Mouse (Mus musculus) neural tube, embryonic 14.5 days (tissue): ENCODE results near the gene Hs3st3b1. TPM values are rescaled to one million over a fixed set of nuclear protein-coding genes. Genes with fewer than 3 reads are reported as not detected.

Source experiments
- ATAC-seq: fragments of 200-750 bp; cut with Nextera tagmentation; 2 replicates; pipeline ENCODE4 v1.8.0; 2017; ENCODE audit warnings: low read depth, mild to moderate bottlenecking, moderate TSS enrichment, moderate library complexity
- H3K27ac ChIP-seq: fragments of 300-500 bp; sonication (generic); 2 replicates; pipeline ENCODE4 v1.5.1; 2014; ENCODE audit warnings: low read depth, mild to moderate bottlenecking, control low read depth, low read length, moderate library complexity, mixed read lengths
- H3K27me3 ChIP-seq: fragments of 300-500 bp; sonication (generic); 2 replicates; pipeline ENCODE4 v1.6.1; 2014; ENCODE audit warnings: low read length; ENCODE audit not compliant: control insufficient read depth, insufficient read depth
- H3K36me3 ChIP-seq: fragments of 300-500 bp; sonication (generic); 2 replicates; pipeline ENCODE4 v1.6.1; 2014; ENCODE audit warnings: low read length, mixed read lengths; ENCODE audit not compliant: control insufficient read depth, insufficient read depth
- H3K4me1 ChIP-seq: fragments of 300-500 bp; sonication (generic); 2 replicates; pipeline ENCODE4 v1.6.1; 2014; ENCODE audit warnings: low read length; ENCODE audit not compliant: control insufficient read depth, insufficient read depth
- H3K4me2 ChIP-seq: fragments of 300-500 bp; sonication (generic); 2 replicates; pipeline ENCODE4 v1.6.1; 2014; ENCODE audit warnings: mild to moderate bottlenecking, low read depth, low read length, control low read depth
- H3K4me3 ChIP-seq: fragments of 300-500 bp; sonication (generic); 2 replicates; pipeline ENCODE4 v1.5.1; 2014; ENCODE audit warnings: low read depth, low read length, control low read depth, mixed read lengths
- H3K9ac ChIP-seq: fragments of 300-500 bp; sonication (generic); replicated peaks from 2 replicates; pipeline ENCODE4 v1.6.1; 2014; ENCODE audit warnings: low read depth, mild to moderate bottlenecking, control low read depth, low read length, mixed read lengths
- H3K9me3 ChIP-seq: fragments of 300-500 bp; sonication (generic); 2 replicates; pipeline ENCODE4 v1.6.1; 2016; ENCODE audit warnings: low read length; ENCODE audit not compliant: control insufficient read depth
- WGBS: fragments of 180-500 bp; shearing (Covaris S2); extraction: QIAGEN DNeasy Blood & Tissue Kit; methylation state at CpG from one replicate; pipeline ENCODE4 v1.1.7; 2014; 5-methylcytosine and 5-hydroxymethylcytosine counted together
- polyA plus RNA-seq: library from polyadenylated mRNA; unstranded; fragments of >200 nt; fragmentation: Nextera tagmentation; extraction: Ambion mirVana; gene quantifications from 2 replicates; pipeline ENCODE4 v1.2.1, GENCODE M21; 2014

Gene Hs3st3b1
- polyA plus RNA-seq, 1 experiment from 2014 or later = 9.1 TPM

DNA sequence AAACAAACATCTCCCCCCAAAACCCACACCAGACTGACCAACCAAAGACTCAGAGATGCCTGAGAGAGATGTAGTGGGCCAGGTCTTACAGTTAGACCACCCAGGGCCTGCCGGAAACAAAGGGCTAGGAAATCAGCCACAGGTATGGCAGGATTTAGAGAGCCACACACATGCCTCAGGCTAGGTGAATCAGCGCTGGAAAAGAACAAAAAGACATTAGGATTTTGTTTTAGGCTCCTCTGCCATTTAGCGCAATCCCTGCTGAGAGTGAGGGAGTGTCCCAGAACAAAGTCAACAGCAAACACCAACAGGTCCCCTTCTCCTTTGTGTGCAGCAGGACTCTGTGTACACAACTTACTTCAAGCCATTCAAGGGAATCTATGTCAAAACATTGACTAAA lies 14.6 kb upstream of the Hs3st3b1 start:
- no peak overlapping the region for H3K4me3 ChIP-seq
- no peaks in the 10 kb centered on the region for H3K36me3 ChIP-seq
- ATAC-seq = no peak
- H3K9ac ChIP-seq = no peak overlapping the region
- no peaks in the 10 kb centered on the region for H3K27me3 ChIP-seq
- no peak overlapping the region for H3K27ac ChIP-seq
- no peaks in the 10 kb centered on the region for H3K9me3 ChIP-seq
- H3K4me1 ChIP-seq = no peaks in the 10 kb centered on the region
- H3K4me2 ChIP-seq = no peak overlapping the region
- 44% methylated on average over 3 of the region's 3 CpGs for WGBS

DNA sequence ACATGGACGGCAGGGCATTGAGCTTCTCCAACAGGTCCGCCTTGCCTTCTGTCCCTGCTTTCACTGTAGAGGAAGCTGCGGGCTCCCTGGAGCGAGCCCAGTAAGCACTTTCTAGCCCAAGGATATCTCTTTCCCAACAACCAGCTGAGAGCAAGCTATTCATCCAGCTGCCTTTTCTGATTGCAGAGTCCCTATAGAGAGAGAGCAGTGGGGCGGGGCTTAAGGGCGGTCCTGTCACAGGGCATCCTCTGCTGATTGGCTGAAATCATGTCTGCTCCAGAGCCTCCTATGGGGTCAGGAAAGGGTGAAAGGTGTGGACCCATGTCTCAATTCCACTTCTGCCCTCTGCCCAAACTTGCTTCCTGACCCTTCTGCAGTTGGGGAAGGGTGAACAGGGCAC lies 4.8 kb upstream of the Hs3st3b1 start:
- Histone ChIP-seq H3K4me2 (no peak overlapping the region), H3K9ac (no peak overlapping the region), H3K4me1 (peaks cover 10% of the 10 kb centered on the region), H3K4me3 (no peak overlapping the region), H3K27ac (no peak overlapping the region), H3K9me3 (no peaks in the 10 kb centered on the region), H3K36me3 (no peaks in the 10 kb centered on the region), H3K27me3 (peaks cover 21% of the 10 kb centered on the region)
- 84% methylated on average over 6 of the region's 6 CpGs for WGBS
- no peak for ATAC-seq

DNA sequence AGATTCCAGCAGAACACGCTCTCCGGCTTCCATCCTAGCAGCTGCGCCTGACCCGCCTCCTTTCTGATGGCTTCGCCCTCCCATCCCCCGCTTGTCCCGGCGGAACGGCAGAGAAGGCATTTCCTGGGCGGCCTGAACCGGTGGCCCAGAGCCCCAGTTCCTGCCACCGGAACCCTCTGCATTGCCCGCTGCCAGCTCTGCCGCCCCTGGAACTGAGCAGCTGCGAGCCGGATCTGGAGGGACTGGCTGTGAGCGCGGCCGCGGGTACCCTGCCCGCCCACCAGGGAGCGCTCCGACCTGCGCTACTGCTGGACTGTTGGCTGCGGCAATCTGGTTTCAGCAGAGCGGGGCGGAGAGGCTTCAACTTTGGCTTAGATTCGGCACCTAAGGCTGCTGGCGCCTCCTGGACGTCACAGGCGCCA lies 3.1 kb upstream of the Hs3st3b1 start:
- Histone ChIP-seq H3K4me1 (peaks cover 10% of the 10 kb centered on the region), H3K4me2 (peak overlapping the region; percentile 41), H3K9me3 (no peaks in the 10 kb centered on the region), H3K36me3 (no peaks in the 10 kb centered on the region), H3K4me3 (peak overlapping the region; percentile 15), H3K27me3 (peaks cover 30% of the 10 kb centered on the region), H3K9ac (no peak overlapping the region), H3K27ac (no peak overlapping the region)
- peak; percentile 13; the same call in 1 of the 2 replicates for ATAC-seq
- WGBS = under 1% methylated on average over 31 of the region's 31 CpGs

- 6% methylated on average over 26 of the region's 26 CpGs for WGBS
- Histone ChIP-seq H3K4me3 (no peak overlapping the region), H3K27ac (no peak overlapping the region), H3K4me1 (peaks cover 10% of the 10 kb centered on the region), H3K4me2 (no peak overlapping the region), H3K36me3 (no peaks in the 10 kb centered on the region), H3K27me3 (peaks cover 30% of the 10 kb centered on the region), H3K9ac (no peak overlapping the region), H3K9me3 (no peaks in the 10 kb centered on the region)
- no peak for ATAC-seq
These were observed 2.3 kb upstream of the Hs3st3b1 start for GRCm38 (mm10) chr11:63924286-63924930.

DNA sequence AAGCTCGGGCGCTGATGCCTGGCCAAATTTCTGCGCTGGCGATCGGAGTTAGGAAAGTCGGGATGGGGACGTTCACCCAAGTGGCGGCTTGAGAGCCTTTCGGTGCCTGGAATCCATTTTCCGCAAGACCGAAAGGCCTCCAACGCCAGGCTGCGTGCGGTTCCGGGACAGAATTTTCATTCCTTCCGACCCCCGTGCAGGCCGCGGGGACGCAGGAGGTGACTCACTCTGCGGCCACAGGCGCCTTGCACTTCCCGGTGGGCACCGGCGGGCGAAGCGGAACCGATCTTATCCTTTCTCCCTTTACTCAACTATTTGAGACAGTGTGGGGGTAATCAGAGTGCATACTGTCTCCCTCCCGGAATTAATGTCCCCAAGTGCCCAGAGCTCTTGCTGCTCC lies 1.3 kb upstream of the Hs3st3b1 start:
- under 1% methylated on average over 29 of the region's 29 CpGs for WGBS
- H3K4me3 ChIP-seq = peak overlapping the region; percentile 20
- H3K27ac ChIP-seq = no peak overlapping the region
- H3K27me3 ChIP-seq = peaks cover 30% of the 10 kb centered on the region
- H3K4me1 ChIP-seq = peaks cover 10% of the 10 kb centered on the region
- no peak for ATAC-seq
- H3K9me3 ChIP-seq = no peaks in the 10 kb centered on the region
- no peak overlapping the region for H3K9ac ChIP-seq
- H3K4me2 ChIP-seq = peak overlapping the region; percentile 85
- no peaks in the 10 kb centered on the region for H3K36me3 ChIP-seq

GRCm38 (mm10) chr11:63921044-63921951 lies 792 bp downstream of the Hs3st3b1 start:
- WGBS = under 1% methylated on average over 79 of the region's 80 CpGs
- Histone ChIP-seq H3K4me3 (peak overlapping the region; percentile 63), H3K9me3 (no peaks in the 10 kb centered on the region), H3K27ac (no peak overlapping the region), H3K9ac (peak overlapping the region; percentile 74), H3K4me1 (peaks cover 10% of the 10 kb centered on the region), H3K36me3 (no peaks in the 10 kb centered on the region), H3K27me3 (peaks cover 30% of the 10 kb centered on the region), H3K4me2 (peak overlapping the region; percentile 85)
- ATAC-seq = no peak; the same call in 1 of the 2 replicates

DNA sequence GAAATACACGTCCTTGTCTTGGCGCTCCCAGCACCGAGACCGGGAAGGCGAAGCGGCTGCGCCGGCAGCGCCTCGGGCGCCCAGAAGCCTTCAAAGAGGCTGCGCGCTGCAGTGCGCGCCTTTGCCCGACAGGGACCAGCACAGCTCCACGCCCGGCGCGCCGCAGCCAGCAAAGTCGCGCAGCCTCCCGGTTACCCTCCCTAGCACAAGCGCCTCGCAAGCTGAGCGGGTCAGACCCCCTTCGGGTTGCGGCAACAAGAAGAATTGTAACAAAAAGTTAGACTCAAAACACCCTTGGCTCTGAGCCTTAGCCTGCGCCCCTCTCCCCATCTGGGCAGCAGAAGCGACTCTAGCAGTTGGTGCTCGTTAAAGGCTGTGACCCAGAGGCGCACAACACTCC lies 1.6 kb downstream of the Hs3st3b1 start:
- ATAC-seq = peak; percentile 76
- Histone ChIP-seq H3K36me3 (no peaks in the 10 kb centered on the region), H3K27ac (no peak overlapping the region; the same call in 1 of the 2 replicates), H3K9ac (peak overlapping the region; percentile 74), H3K27me3 (peaks cover 26% of the 10 kb centered on the region), H3K4me1 (peaks cover 10% of the 10 kb centered on the region), H3K4me2 (peak overlapping the region; percentile 85), H3K4me3 (peak overlapping the region; percentile 63), H3K9me3 (no peaks in the 10 kb centered on the region)
- WGBS = under 1% methylated on average over 33 of the region's 33 CpGs

GRCm38 (mm10) chr11:63919211-63920098 lies 2.6 kb downstream of the Hs3st3b1 start:
- H3K27ac ChIP-seq = no peak overlapping the region; the same call in none of the 2 replicates
- peaks cover 18% of the 10 kb centered on the region for H3K27me3 ChIP-seq

More at GRCm38 (mm10) chr11:63919211-63920098, 2.6 kb downstream of the Hs3st3b1 start:
- no peak for ATAC-seq
- peak overlapping the region; percentile 74 for H3K9ac ChIP-seq
- WGBS = 2% methylated on average over 52 of the region's 52 CpGs
- H3K4me3 ChIP-seq = peak overlapping the region; percentile 63
- peak overlapping the region; percentile 85 for H3K4me2 ChIP-seq
- H3K9me3 ChIP-seq = no peaks in the 10 kb centered on the region
- H3K4me1 ChIP-seq = peaks cover 9% of the 10 kb centered on the region
- no peaks in the 10 kb centered on the region for H3K36me3 ChIP-seq
